Mouse (Mus musculus) liver, postnatal 0 days (tissue): ENCODE data around the gene Tomm22. TPM values are rescaled to one million over a fixed set of nuclear protein-coding genes. Genes with fewer than 3 reads are reported as not detected.
A peak's percentile ranks its signal among the peaks of the same experiment; 100 is the strongest.

Experiments
- ATAC-seq: fragments of 200-750 bp; cut with Nextera tagmentation; 2 replicates; pipeline ENCODE4 v1.8.0; 2017; ENCODE audit warnings: mild to moderate bottlenecking, moderate library complexity
- DNase-seq: peaks from one replicate; pipeline ENCODE4 v3.0.0-alpha.2; 2016
- H3K27ac ChIP-seq: fragments of 300-500 bp; sonication (generic); 2 replicates; pipeline ENCODE4 v1.5.1; 2014; ENCODE audit warnings: antibody characterized with exemption, moderate library complexity, mild to moderate bottlenecking, low read depth
- H3K27me3 ChIP-seq: fragments of 300-500 bp; sonication (generic); 2 replicates; pipeline ENCODE4 v1.6.1; 2014; ENCODE audit warnings: low read length, control low read depth, mixed read lengths; ENCODE audit not compliant: insufficient read depth
- H3K36me3 ChIP-seq: fragments of 300-500 bp; sonication (generic); replicated peaks from 2 replicates; pipeline ENCODE4 v1.6.1; 2014; ENCODE audit warnings: mild to moderate bottlenecking, control low read depth, low read length, moderate library complexity, mixed read lengths; ENCODE audit not compliant: insufficient read depth
- H3K4me1 ChIP-seq: fragments of 300-500 bp; sonication (generic); 2 replicates; pipeline ENCODE4 v1.6.1; 2014; ENCODE audit warnings: antibody characterized with exemption, mild to moderate bottlenecking, control low read depth; ENCODE audit not compliant: insufficient read depth
- H3K4me2 ChIP-seq: fragments of 300-500 bp; sonication (generic); 2 replicates; pipeline ENCODE4 v1.6.1; 2014; ENCODE audit warnings: low read depth, mild to moderate bottlenecking, low read length, moderate library complexity, mixed read lengths
- H3K4me3 ChIP-seq: fragments of 300-500 bp; sonication (generic); 2 replicates; pipeline ENCODE4 v1.5.1; 2014; ENCODE audit warnings: low read depth, low read length
- H3K9ac ChIP-seq: fragments of 300-500 bp; sonication (generic); replicated peaks from 2 replicates; pipeline ENCODE4 v1.6.1; 2014; ENCODE audit warnings: mild to moderate bottlenecking, moderate library complexity
- H3K9me3 ChIP-seq: fragments of 300-500 bp; sonication (generic); 2 replicates; pipeline ENCODE4 v1.6.1; 2016; ENCODE audit warnings: mild to moderate bottlenecking, control low read depth, low read length, mixed read lengths
- CTCF ChIP-seq: sonication (generic); IDR thresholded peaks from 2 replicates; pipeline ENCODE4 v1.5.1; 2016; ENCODE audit warnings: antibody characterized with exemption, low read depth
- EP300 ChIP-seq: IDR thresholded peaks from 2 replicates; pipeline ENCODE4 v1.6.1; 2016; ENCODE audit warnings: antibody characterized with exemption, low read depth, mild to moderate bottlenecking
- WGBS: fragments of 180-500 bp; shearing (Covaris S2); extraction: QIAGEN DNeasy Blood & Tissue Kit; methylation state at CpG from one replicate; pipeline ENCODE4 v1.1.7; 2014; ENCODE audit not compliant: insufficient replicate concordance; 5-methylcytosine and 5-hydroxymethylcytosine counted together
- polyA plus RNA-seq: library from polyadenylated mRNA; unstranded; fragments of >200 nt; fragmentation: Nextera tagmentation; extraction: Ambion mirVana; gene quantifications from 2 replicates; pipeline ENCODE4 v1.2.1, GENCODE M21; 2015

Gene Tomm22
- polyA plus RNA-seq, 1 experiment from 2014 or later, result 123 TPM

- ATAC-seq (peak; percentile 65), DNase-seq (peak; percentile 98)
- TF ChIP-seq EP300, result no peak
- no peak for TF ChIP-seq CTCF
- peak within 1 kb of the TSS; percentile 92 for H3K4me2 ChIP-seq
- no peaks in the 10 kb centered on the region for H3K9me3 ChIP-seq
- peak within 1 kb of the TSS; percentile 99 for H3K27ac ChIP-seq
- H3K9ac ChIP-seq, result peak within 1 kb of the TSS; percentile 98
- H3K36me3 ChIP-seq, result no peaks in the 10 kb centered on the region
- H3K27me3 ChIP-seq, result no peaks in the 10 kb centered on the region
- peak within 1 kb of the TSS; percentile 88 for H3K4me3 ChIP-seq
- WGBS, result under 1% methylated on average over 52 of the region's 72 CpGs
- peaks cover 62% of the 10 kb centered on the region for H3K4me1 ChIP-seq
These were observed 17.1 kb downstream of the Tomm22 start, which contains the start of gene Josd1 for GRCm38 (mm10) chr15:79687646-79688267. Josd1 (minus strand) TSS chr15:79687919.

GRCm38 (mm10) chr15:79688268-79688956 lies 17.8 kb downstream of the Tomm22 start:
- H3K4me3 ChIP-seq, result peak overlapping the region; percentile 88
- H3K4me2 ChIP-seq, result peak overlapping the region; percentile 92
- peak; percentile 5 for ATAC-seq
- H3K27me3 ChIP-seq, result no peaks in the 10 kb centered on the region
- H3K9ac ChIP-seq, result peak overlapping the region; percentile 98
- H3K4me1 ChIP-seq, result peaks cover 62% of the 10 kb centered on the region
- H3K9me3 ChIP-seq, result no peaks in the 10 kb centered on the region
- H3K27ac ChIP-seq, result peak overlapping the region; percentile 99
- DNase-seq, result no peak
- H3K36me3 ChIP-seq, result no peaks in the 10 kb centered on the region
- 3% methylated on average over 8 of the region's 8 CpGs for WGBS
- TF ChIP-seq EP300, result 0 out of 2 replicates have a peak, but pooled peaks have one; percentile 44
- TF ChIP-seq CTCF, result no peak

GRCm38 (mm10) chr15:79689662-79690425 lies 19.2 kb downstream of the Tomm22 start:
- peaks cover 62% of the 10 kb centered on the region for H3K4me1 ChIP-seq
- peak overlapping the region; percentile 54 for H3K9ac ChIP-seq
- TF ChIP-seq EP300 (no peak), CTCF (no peak)
- no peak for ATAC-seq
- no peak for DNase-seq
- no peaks in the 10 kb centered on the region for H3K27me3 ChIP-seq
- 0 out of 2 replicates have a peak, but pooled peaks cover 2% of the 10 kb centered on the region for H3K36me3 ChIP-seq
- peak overlapping the region; percentile 91 for H3K27ac ChIP-seq
- H3K4me3 ChIP-seq, result peak overlapping the region; percentile 93
- 13% methylated on average over 24 of the region's 24 CpGs for WGBS
- H3K4me2 ChIP-seq, result peak overlapping the region; percentile 99
- no peaks in the 10 kb centered on the region for H3K9me3 ChIP-seq

GRCm38 (mm10) chr15:79690426-79691022 lies 19.9 kb downstream of the Tomm22 start, which contains the start of gene Gtpbp1:
Gtpbp1 (plus strand) TSS chr15:79690845.
- Histone ChIP-seq H3K4me1 (peaks cover 62% of the 10 kb centered on the region), H3K36me3 (peaks cover 8% of the 10 kb centered on the region; the same call in 1 of the 2 replicates)
- peak; percentile 95 for DNase-seq

GRCm38 (mm10) chr15:79691023-79691508 lies 20.4 kb downstream of the Tomm22 start:
- peak overlapping the region; percentile 91 for H3K27ac ChIP-seq
- no peaks in the 10 kb centered on the region for H3K27me3 ChIP-seq
- no peak for DNase-seq
- ATAC-seq, result no peak
- WGBS, result under 1% methylated on average over 40 of the region's 53 CpGs
- H3K4me1 ChIP-seq, result peaks cover 61% of the 10 kb centered on the region
- H3K4me2 ChIP-seq, result peak overlapping the region; percentile 99
- peak overlapping the region; percentile 93 for H3K4me3 ChIP-seq
- peak overlapping the region; percentile 93 for H3K9ac ChIP-seq
- H3K9me3 ChIP-seq, result no peaks in the 10 kb centered on the region
- peaks cover 11% of the 10 kb centered on the region; the same call in 1 of the 2 replicates for H3K36me3 ChIP-seq
- no peak for TF ChIP-seq CTCF
- no peak for TF ChIP-seq EP300

More at GRCm38 (mm10) chr15:79690426-79691022, 19.9 kb downstream of the Tomm22 start, which contains the start of gene Gtpbp1:
- Histone ChIP-seq H3K9ac (peak within 1 kb of the TSS; percentile 93), H3K4me2 (peak within 1 kb of the TSS; percentile 99), H3K4me3 (peak within 1 kb of the TSS; percentile 93), H3K27me3 (no peaks in the 10 kb centered on the region), H3K9me3 (no peaks in the 10 kb centered on the region), H3K27ac (peak within 1 kb of the TSS; percentile 91)
- ATAC-seq, result peak; percentile 87
- under 1% methylated on average over 43 of the region's 45 CpGs for WGBS
- TF ChIP-seq EP300 (peak; percentile 76; the same call in 1 of the 2 replicates), CTCF (no peak)
